Mouse (Mus musculus) right cerebral cortex, adult 2 months (tissue): ENCODE measurements around the gene Nudcd2.
A peak's percentile ranks its signal among the peaks of the same experiment; 100 is the strongest.
"Not testable (repeated sequence)": the region's sequence is repeated elsewhere in the genome, so short reads cannot be mapped to it uniquely, and the experiment has no call there.

Experiments
- DNase-seq, 2 experiments: peaks; one replicate each; pipeline ENCODE4 v3.0.0; 2021 to 2022; ENCODE audit warnings: low spot score in 2 of 2

The Nudcd2 gene

DNA sequence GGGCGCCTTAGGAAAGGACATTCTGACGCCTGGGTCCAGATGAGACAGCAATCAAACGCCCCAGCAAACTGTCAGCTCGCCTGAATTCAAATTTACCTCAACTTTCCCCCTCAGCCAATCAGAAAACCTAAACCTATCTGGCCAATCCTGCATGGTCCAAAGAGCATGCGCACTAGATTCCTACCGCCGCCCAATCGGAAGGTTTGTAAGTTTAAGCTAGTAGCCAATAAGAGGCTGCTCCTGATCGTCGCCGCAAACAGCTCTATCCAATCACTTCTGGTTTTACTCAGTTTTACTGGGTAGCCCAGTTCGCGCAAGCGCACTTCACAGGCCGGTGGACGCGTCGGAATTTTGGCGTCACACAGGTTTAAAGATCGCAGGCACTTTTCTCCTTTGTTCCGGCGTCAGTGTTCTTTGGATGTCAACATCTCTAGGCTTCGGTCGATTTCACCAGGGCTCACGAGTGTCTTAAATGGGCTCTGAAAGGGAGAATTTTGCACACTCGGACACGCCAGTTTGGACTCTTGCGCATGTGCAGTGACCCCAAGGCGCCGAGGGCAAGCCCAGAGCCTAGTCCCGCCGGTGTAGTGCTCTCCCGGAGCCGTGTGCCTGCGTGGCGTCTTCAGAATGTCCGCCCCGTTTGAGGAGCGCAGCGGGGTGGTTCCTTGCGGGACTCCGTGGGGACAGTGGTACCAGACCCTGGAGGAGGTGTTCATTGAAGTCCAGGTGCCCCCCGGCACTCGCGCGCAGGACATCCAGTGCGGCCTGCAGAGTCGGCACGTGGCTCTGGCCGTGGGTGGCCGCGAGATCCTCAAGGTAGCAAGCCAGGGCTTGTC, at the start of gene Nudcd2, which contains the start of gene Hmmr:
Nudcd2 (plus strand) TSS at position 329 of the 836 bp plus-strand sequence.
Hmmr (minus strand) TSS at position 84 of the 836 bp plus-strand sequence.
- peak; percentile 96 to 97 for DNase-seq

DNA sequence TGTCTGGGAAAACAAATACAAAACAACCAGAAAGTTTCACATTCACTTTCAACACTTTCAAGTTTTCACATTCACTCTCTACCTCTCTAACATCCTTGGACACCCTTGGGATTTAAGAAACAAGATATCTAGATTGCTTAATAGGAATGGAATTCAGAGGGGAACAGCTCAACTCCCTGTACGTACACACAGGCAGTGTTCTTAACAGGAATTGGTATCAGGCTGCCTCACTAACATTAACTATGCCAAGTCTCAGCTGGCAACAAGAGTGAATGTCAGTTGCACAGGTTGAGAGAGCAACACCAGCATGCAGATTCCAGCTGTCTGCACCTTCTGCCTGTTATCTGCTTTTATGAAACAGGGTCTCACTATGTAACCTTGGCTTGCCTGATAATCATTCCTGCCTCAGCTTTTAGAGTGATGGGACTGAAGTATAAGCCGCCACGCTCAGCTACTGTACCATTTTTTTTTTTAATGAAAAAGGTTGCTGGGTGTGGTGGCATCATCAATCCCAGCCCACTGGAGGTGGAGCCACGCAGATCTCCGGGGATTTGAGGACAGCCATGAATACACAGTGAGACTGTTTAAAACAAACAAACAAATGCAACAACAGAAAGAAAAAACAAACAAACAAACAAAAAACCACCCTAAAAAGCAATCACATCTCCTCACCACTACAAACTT, 42.9 kb upstream of the Nudcd2 start:
- no peak for DNase-seq

DNA sequence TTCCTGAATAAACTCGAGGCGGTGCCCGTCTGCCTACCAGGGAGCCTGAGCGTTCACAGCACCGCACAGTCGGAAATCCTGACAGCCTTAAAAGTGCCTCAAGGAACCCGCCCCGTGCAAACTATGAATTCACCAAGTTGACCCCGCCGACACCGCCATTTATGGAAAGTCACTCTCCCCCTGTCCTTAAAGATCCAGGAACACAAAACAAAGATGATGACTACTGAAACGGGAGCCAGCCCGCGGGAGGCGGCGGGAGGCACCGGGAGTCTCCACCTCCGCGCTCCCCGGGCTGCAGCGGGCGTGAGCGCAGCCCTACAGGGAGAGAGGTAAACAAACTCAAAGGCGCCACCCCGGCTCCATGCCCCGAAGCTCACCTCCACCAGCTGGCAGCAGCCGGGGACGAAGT, 41.4 kb upstream of the Nudcd2 start:
- DNase-seq: peak in 1 of 2 experiments; percentile 55

DNA sequence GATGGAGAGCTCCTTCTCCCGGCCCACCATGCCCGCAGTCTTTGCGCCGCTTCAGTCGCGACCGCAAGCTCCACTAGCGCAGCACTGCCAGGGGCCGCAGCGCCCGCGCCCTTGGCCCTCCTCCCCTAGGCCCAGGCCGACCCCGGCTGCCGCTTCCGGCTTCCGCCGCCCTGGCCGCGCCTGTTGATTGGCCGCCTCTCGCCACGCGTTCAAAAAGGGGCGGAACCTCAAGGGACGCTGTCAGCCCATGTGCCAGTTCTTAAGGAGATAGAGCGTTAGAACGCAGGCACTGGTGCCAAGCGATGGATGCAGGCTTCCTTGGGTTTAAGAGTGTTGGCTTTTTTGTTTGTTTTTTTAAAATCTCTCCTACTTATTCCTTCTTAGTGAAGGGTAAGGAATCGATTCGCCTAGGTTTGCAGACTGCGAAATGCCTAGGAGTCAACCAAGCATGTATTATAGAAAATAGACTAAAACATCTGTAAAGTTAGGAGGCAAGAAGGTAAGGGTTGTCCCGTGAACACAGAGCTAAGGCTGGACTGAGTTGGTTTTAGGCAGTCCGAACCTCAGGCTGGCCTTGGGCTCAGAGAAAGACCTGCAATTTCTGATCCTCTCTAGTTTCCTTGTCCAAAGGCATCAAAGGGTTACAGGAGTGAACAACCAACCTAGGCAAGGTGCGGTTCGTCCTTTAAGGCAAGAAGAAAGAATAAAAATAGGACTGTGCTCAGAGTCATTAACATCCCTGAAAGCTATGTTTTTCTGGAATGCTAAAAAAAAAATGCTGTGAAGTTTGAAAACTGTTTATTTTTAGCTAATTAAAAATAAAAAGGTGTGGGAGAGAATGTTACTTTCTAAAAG, 40.7 kb upstream of the Nudcd2 start:
- peak; percentile 94 for DNase-seq

DNA sequence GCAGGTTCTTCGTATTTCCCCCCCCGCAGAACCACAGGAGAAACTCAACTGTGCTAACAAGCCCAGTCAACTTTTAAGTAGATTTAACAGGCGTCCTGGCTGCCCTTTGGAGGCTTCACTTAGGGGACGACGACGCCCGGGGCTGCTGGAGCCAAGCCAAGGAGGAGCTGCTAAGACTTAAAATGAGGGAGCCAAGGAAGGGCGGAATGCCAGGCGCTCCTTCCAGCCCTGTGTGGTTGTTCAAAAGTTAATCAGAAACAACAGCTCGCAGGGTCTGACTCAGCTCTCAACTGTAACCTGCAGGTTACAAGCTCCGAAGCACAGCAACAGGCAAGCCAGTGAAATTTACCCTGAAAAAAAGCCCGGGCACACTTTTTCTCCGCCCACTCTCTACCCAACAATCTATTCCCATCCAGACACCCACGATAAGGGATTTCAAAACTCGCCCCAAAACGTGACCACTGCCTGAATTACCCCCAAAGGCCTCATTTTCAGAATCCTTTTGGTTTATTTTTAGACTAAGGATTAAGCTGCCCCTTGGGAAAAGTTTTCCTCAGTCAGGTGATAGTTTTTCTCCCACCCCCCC, 40.0 kb upstream of the Nudcd2 start:
- peak; percentile 51 to 61 for DNase-seq

DNA sequence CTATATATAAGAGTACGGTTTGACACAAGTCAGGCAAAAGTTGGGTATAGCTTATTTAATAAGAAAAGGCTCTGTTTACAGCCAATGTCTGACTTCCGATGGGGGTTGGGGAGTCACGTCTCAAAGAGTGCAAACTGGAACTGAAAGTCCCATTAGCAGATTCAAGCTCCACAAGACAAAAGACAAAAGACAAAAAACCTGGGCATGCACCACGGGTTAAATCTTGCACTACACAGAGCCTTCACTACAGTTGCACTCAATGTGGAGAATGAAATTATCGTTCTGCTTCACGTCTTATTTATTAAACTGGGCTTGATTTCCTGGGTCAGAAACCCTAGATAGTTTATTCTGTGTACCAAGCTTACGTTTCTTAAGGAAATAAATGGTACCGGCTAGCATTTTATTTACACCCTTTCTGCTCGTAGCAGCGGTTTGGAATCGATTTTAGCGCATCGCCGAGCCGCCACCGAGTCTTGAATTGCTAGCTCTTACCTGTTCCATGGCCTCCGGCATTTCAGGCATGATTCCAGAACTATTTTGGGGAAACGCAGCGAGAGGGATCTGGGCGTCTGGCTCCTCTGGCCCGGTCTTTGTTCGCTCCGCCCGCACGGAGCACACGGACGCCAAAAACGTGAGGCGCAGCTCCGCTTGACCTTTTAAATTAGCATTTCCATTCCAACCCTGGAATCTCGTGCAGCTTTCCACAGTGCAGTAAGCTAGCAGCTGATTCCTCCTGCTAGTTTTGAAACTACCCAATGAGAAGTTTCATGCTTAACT, 39.0 kb upstream of the Nudcd2 start:
- peak; percentile 53 to 61 for DNase-seq

DNA sequence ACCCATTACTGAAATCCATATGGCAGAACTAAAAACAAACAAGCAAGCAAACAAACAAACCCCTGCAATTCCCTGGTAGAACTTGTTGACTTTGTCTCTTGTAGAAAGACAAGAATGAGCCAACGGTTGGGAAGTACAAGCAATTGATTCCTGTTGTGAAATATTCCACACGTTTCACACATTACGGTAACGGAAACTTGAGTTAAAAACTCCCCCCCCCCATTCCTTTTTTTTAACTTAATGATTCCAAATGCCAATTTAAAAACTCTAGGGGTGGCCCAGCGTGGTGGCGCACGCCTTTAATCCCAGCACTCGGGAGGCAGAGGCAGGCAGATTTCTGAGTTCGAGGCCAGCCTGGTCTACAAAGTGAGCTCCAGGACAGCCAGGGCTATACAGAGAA, 38.4 kb upstream of the Nudcd2 start, which contains the start of gene Mat2b:
Mat2b (minus strand) TSS at position 101 of the 400 bp plus-strand sequence.
- DNase-seq: no peak

DNA sequence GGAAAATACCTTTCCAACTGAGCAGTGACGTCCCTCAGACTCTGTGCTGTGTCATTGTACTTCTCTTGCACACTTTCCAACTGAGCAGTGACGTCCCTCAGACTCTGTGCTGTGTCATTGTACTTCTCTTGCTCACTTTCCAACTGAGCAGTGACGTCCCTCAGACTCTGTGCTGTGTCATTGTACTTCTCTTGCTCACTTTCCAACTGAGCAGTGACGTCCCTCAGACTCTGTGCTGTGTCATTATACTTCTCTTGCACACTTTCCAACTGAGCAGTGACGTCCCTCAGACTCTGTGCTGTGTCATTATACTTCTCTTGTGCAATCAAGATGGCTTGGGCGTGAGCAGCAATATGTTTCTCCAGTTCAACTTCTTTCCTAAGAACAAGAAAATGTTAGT, 23.6 kb upstream of the Nudcd2 start:
- DNase-seq: not testable (repeated sequence)

DNA sequence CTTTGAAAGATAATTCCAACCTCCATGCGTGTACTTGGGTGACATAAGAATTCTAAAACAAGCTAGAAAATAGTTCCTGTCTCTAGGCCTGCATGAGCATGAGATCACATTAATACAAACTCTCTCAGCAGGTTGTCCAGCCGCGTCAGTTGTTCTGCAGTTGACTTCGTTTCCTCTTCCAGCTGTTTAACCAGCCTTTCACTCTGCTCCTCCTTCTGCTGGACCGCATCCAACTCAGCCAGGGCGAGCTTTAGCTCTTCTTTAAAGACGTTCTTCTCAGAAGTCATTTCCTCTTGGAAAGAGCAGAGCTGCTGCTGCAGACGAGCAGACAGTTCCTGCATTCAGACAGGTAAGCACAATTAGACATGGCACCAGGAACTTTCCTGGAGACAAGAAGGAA, 19.6 kb upstream of the Nudcd2 start:
- no peak for DNase-seq

DNA sequence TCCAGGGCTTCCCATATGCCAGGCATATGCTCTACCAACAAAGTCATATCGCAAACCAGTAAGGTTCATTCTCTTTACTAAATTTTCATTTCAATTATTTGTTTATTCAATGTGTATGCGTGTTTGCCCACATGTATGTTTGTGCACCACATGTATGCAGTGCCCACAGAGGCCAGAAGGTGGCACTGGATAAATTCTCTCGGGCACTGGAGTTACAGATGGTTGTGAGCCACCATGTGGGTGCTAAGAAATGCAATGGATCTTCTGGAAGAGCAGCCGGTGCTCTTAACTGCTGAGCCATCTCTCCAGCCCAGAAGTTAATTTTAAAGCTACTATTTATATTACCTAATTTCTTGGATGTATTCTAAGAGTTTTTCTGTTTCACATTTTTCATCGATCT, 17.9 kb upstream of the Nudcd2 start:
- DNase-seq: peak in 1 of 2 experiments; percentile 8

DNA sequence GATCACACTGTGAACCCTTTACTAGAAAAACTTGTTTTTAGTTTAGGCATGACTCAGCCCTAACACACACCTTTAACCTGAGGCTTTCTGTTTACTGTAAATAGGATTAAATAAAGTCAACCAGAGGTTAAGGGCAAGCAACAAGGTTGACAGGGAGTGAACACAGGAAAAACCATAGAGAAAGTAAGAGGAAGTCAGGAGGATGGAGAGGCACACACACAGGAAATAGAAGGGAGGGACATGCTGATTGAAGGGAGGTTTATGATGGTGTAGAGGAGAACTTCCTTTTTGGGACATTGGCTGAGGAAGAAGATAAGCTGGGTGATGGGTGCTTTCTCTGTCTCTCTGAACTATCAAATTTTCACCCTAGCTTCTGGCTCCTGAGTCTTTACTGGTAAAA, 15.1 kb upstream of the Nudcd2 start:
- no peak for DNase-seq

DNA sequence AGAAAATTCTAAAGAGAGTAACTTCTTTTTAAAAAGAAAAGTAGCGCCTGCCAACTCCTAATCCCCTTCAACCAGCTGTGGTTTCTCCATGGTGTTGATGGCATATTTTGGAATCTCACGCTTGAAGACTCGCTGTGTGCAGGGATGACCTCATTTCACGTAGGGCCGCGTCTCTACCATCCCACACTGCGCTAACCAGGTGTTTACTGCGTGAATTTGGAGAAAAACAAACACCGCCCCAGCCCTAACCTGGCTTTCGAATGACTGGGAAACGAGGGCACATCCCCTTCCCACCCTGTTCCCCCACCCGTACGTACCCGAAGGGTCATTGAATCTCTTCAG, 499 bp upstream of the Nudcd2 start:
- no peak for DNase-seq

DNA sequence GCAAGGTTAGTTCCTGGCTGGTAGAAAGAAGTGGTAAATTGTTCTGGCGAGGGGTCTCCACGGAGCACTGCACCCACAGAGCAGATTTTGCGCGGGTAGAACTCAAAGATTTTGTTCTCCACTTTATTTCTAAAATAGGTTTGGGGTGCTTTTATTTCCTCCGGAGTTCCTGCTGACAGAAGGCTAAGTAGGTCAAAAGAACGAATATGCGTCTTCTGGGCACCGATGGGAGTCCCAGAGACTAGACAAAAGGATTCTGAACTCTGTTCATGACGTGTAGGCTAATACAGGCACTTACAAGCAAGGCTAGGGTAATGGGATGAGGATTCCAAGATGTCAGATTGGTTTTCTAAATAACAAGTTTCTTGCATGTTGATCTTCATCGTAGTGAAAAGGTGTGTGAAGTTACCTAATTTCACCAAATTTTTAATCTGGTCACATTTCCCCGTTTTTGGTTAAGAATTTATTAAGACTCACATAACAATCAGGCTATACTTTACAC, 835 bp downstream of the Nudcd2 start:
- DNase-seq: no peak

DNA sequence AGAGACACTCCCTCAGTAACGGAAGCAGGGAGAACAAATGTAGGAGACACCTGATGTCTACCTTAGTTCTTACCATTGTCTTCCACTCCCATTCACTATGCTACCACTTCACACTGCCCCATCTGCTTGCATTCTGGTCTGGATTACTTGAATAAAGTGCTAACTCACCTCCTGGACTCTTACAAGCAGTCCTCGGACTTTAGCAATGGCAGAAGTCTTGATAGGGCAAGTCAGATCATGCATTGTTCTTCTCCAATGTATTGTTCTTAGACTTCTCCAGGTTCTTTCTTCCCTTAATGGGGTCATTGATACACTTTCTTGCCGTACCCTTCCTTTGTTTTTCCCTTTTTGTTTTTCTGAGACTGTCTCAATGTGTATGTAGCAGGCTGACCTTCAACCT, 3.9 kb downstream of the Nudcd2 start:
- DNase-seq: no peak

DNA sequence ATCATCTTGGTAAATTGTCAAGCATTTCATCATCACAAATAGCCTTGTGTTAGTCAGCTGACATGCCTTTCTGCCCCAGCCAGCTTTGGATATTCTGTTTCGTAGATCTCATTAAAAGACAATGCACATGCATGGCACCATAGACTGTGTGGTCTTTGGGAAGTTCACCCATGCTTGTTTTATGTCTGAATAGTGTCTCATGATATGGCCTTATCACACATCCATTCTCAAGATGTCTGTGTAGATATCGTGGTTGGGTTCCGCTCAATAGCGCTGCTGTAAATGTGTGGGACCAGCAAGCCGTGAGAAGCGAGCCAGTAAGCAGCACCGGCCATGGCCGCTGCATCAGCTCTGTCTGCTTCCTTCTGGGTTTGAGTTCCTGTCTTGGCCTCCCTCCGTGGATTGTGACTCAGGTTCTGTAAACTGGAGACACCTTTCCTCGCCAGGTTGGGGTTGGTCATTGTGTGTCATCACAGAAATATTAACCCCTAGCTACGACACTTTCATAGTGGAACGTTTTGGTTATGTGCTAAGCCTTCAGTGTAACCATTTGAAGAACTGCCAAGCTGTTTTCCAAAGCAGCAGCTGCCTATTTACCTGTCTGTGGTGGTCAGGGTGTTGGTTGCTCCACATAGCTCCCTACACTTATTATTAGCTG, 8.3 kb downstream of the Nudcd2 start:
- no peak for DNase-seq

DNA sequence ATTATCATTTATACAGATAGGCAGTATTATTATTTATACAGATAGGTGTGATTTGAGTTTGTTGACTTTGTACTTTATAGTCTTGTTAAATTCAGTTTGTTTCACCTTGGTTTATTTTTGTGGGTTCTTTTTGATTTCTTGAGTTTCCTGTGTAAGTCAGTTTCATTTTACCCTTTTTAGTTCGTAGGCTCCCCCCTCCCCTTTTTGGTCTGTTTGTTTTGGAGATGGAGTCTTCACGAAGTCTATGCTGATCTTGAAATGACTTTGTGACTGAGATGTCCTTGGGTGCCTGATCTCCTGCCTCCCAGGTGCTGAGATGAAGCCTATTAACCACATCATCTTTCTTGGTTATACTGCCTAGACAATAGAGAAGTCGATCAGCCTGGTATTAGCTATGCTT, 10.9 kb downstream of the Nudcd2 start:
- DNase-seq: no peak

DNA sequence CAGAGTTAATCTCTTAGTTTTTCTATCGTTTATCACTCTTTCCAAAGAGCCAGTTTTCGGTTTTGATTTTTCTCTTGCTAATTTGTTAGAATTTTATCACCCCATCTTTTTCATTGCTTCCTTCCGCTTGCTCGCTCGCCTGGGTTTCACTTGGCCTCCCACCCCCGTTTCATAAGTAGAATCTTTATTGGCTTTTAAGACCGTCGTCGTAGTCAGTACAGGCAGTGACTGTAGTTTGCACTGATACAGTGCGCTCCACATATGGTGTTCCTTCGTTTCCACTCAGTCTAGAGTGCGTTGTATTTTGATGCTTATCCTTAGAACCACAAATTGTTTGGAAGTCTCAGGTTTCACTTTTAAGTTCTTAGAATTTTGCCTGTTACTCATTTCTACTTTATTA, 12.9 kb downstream of the Nudcd2 start:
- DNase-seq: no peak

DNA sequence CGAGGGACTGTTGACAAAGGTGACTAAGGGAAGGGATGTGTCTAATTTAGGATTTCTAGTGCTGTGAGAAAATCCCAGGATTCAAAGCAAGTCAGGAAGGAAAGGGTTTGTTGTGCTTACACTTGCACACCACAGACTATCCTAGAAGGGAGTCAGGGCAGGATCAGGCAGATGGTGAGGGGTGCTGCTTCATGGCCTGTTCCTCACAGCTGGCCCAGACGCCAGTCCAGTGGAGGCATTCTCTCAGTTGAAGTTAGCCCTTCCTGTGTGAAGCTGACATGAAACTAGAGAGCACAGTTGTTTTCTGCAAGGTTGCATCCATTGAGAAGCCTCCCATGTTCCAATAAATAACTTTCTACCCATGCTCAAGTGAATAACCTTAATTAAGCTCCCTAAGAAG, 14.2 kb downstream of the Nudcd2 start:
- DNase-seq: no peak

DNA sequence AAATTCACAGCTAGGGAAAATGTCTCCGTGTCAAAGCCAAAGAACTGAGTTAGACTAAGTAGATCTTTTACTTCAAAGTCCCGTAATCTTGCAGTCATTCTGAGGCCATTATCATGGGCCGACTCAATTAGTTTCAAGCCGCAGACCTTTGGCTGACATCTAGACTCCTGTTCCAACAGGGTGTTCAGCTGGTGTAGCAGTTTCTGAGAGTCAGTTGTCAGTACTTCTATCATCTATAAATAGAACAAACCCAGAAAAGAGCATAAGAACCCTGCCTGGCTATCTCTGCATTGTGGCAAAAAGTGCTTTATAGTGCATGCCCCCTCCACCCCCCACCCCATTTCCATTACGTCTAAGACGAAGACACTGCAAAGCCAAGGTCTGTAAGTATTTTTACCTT, 20.4 kb downstream of the Nudcd2 start:
- DNase-seq: no peak

DNA sequence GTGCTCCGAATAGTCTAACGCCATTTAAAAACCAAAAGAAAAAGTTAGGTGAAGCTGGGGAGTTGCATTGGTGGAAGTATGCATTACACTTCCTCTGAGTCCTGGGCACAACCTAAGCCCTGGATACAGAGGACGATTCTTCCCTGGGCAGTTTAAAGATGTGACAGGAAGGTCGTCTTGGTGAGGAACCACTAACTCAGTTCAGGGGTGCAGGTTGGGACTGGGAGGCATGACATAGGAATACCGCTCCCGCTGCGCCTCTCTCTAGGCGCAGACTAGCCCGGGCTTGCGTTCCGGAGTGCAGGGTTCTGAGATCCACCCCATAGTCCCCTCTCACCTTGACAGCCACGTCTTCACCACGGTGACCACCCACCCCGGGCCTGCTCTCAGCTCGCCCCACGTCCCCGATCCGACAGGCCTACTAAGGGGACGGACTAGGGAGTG, 21.2 kb downstream of the Nudcd2 start:
- peak in 1 of 2 experiments; percentile 24 for DNase-seq
